Mouse (Mus musculus): ENCODE results near the gene Tbx6.

DNA sequence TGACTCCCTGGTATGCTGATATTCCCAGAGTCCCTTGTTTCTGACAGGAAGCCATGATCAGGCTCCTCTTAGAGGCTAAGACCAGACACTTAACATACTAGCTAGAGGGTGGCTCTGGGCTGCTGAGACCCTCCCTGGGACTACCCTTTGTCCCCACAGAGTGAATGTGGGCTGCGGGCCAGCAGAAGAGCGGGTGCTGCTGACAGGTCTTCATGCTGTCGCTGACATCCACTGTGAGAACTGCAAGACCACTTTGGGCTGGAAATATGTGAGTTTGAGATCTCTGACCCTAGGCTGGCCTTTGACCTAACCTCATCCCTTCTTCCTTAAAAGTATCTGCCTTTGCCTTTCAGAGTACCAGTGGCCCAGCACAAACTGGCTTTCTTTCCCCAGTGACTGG lies 3.1 kb upstream of the Tbx6 start:
- TF ChIP-seq CTCF (IDR thresholded peaks at IDR 0.05; ENCODE audit: control insufficient read depth, insufficient read depth, insufficient replicate concordance, low read depth, low read length) (no peak), POLR2A (IDR thresholded peaks at IDR 0.05; ENCODE audit: control insufficient read depth, low read depth, low read length) (no peak)
